Mouse (Mus musculus): Measurements from ENCODE around the gene C5ar1.

GRCm38 (mm10) chr7:16284001-16284400, 24.7 kb upstream of the C5ar1 start:
- TF ChIP-seq GATA1 (IDR thresholded peaks at IDR 0.05; ENCODE audit: low read length) (no peak), TAL1 (IDR thresholded peaks at IDR 0.05; ENCODE audit: low read length) (no peak)

Data from erythroblast, embryonic 14.5 days (primary cell).